Mouse (Mus musculus) neural tube, embryonic 12.5 days (tissue): ENCODE results near the gene Slc9a3r2. TPM values are rescaled to one million over a fixed set of nuclear protein-coding genes. Genes with fewer than 3 reads are reported as not detected.
A peak's percentile ranks its signal among the peaks of the same experiment; 100 is the strongest.

ENCODE experiments used
- ATAC-seq: fragments of 200-750 bp; cut with Nextera tagmentation; 2 replicates; pipeline ENCODE4 v1.8.0; 2017; ENCODE audit warnings: low read depth, mild to moderate bottlenecking, moderate TSS enrichment, moderate library complexity; ENCODE audit not compliant: low FRiP score
- H3K27ac ChIP-seq: fragments of 300-500 bp; sonication (generic); 2 replicates; pipeline ENCODE4 v1.5.1; 2016
- H3K27me3 ChIP-seq: fragments of 300-500 bp; sonication (generic); replicated peaks from 2 replicates; pipeline ENCODE4 v1.6.1; 2016; ENCODE audit warnings: mild to moderate bottlenecking
- H3K36me3 ChIP-seq: fragments of 300-500 bp; sonication (generic); 2 replicates; pipeline ENCODE4 v1.6.1; 2016; ENCODE audit warnings: mild to moderate bottlenecking
- H3K4me1 ChIP-seq: fragments of 300-500 bp; sonication (generic); 2 replicates; pipeline ENCODE4 v1.6.1; 2016
- H3K4me2 ChIP-seq: fragments of 300-500 bp; sonication (generic); replicated peaks from 2 replicates; pipeline ENCODE4 v1.6.1; 2016; ENCODE audit warnings: mild to moderate bottlenecking
- H3K4me3 ChIP-seq: fragments of 300-500 bp; sonication (generic); 2 replicates; pipeline ENCODE4 v1.5.1; 2016
- H3K9ac ChIP-seq: fragments of 300-500 bp; sonication (generic); 2 replicates; pipeline ENCODE4 v1.6.1; 2016; ENCODE audit warnings: mild to moderate bottlenecking
- H3K9me3 ChIP-seq: fragments of 300-500 bp; sonication (generic); 2 replicates; pipeline ENCODE4 v1.6.1; 2016; ENCODE audit warnings: mild to moderate bottlenecking
- WGBS: fragments of 180-500 bp; shearing (Covaris S2); methylation state at CpG from one replicate; pipeline ENCODE4 v1.1.7; 2016; 5-methylcytosine and 5-hydroxymethylcytosine counted together
- polyA plus RNA-seq: library from polyadenylated mRNA; unstranded; fragments of >200 nt; fragmentation: Nextera tagmentation; extraction: Ambion mirVana; gene quantifications from 2 replicates; pipeline ENCODE4 v1.2.1, GENCODE M21; 2016

Slc9a3r2 gene
- polyA plus RNA-seq, 1 experiment from 2014 or later = 36.9 TPM

DNA sequence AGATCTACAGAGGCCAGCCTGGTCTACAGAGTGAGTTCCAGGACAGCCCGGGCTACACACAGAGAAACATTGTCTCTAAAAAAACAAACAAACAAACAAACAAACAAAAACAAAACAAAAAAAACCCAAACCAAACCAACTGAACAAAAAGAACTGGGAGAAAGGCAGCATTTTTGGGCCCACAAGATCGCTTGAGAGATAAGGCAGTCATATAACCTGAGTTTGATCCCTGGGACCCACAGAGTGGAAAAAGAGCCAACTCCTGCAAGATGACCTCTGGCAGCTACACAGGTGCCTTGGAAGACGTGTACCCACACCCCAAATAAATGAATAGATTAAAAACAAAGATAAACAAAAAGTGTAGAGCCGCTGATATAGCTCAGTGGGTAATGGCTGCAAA is 4.8 kb upstream of the Slc9a3r2 start:
- H3K9ac ChIP-seq = no peak overlapping the region
- H3K4me1 ChIP-seq = peaks cover 13% of the 10 kb centered on the region
- H3K27me3 ChIP-seq = peaks cover 49% of the 10 kb centered on the region
- no peak overlapping the region for H3K4me2 ChIP-seq
- no peak overlapping the region for H3K4me3 ChIP-seq
- no peaks in the 10 kb centered on the region for H3K36me3 ChIP-seq
- ATAC-seq = no peak
- WGBS = 75% methylated on average over 4 of the region's 4 CpGs
- H3K9me3 ChIP-seq = no peaks in the 10 kb centered on the region
- no peak overlapping the region for H3K27ac ChIP-seq

DNA sequence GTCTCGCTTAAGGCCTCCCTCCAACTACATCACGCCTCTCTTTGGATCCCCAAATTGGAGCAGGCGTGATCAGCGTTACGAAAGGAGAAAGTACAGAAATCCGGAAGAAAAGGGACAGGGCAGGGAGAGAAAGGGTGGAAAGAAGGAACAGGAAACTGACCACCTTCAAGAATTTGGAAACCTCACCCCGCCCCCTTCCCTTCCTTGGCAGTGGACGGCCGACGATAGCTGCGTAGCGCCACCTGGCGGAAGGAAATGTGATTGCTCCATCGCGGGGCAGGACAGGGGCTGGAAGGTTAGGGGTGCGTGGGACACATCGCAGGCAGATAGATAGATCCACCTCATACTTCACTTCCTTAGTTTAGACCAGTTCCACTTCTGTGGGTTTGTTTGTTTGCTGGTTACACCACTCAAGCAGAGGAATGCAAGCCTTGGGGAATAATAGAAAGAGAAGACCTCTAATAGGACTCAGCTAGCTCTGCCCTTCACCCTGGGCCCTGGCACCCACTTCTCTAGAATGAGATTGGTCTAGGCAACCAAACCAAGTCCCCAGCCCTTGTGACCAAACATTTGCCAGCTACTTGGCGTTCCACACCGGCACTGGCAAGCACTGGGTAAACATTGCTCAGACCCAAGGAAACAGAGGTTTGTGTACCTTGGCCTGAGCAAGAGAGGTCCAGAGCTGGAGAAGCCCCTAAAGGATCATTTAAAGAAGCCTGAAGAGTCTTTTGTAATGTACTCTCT is 4.0 kb upstream of the Slc9a3r2 start:
- H3K27me3 ChIP-seq = peaks cover 48% of the 10 kb centered on the region
- H3K9ac ChIP-seq = no peak overlapping the region
- peak overlapping the region; percentile 54 for H3K4me2 ChIP-seq
- H3K4me1 ChIP-seq = peaks cover 21% of the 10 kb centered on the region
- 4% methylated on average over 19 of the region's 19 CpGs for WGBS
- H3K9me3 ChIP-seq = no peaks in the 10 kb centered on the region
- no peaks in the 10 kb centered on the region for H3K36me3 ChIP-seq
- H3K4me3 ChIP-seq = no peak overlapping the region
- no peak overlapping the region for H3K27ac ChIP-seq
- ATAC-seq = no peak

DNA sequence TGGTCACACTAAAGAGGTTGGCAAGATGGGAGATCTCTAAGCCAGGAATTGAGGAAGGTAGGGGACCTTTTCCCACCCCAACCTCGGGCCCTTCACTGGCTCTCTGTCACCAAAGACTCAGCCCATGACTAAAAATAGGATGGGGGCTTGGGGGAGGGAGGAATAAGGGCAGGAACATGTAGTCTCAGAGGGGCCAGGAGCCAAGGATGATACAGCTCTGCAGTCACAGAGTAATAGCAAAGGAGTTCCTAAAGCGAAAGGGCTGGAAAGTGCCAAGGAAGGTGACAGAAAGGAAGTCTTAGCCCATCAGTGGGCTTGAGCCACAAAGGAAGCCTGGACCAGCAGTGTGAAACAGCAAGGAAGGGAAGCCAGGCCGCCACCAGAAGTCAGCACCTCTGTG is 1.7 kb upstream of the Slc9a3r2 start:
- Histone ChIP-seq H3K9me3 (no peaks in the 10 kb centered on the region), H3K9ac (no peak overlapping the region), H3K36me3 (no peaks in the 10 kb centered on the region), H3K4me3 (no peak overlapping the region), H3K27ac (no peak overlapping the region), H3K4me2 (no peak overlapping the region), H3K27me3 (peaks cover 34% of the 10 kb centered on the region), H3K4me1 (peaks cover 12% of the 10 kb centered on the region)
- 70% methylated on average over 3 of the region's 3 CpGs for WGBS
- no peak for ATAC-seq

DNA sequence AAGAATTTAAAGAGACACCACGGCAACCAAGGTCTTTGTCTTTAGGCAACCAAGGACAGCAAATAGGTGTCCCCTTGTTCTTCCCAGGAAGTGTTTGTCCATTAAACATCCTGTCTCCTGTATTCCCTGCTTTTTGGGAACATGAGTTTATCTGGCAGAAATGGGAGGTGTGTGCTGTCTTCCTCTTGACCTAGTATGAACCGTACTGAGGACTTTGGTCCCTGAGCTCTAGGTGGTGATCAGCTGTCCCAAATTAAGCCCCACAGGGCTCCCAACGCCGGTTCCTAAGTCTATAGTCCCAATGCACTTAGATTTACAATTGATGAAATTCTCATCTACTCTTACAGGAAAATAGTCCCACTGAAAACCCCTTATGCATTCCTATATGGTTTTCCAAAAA is 639 bp upstream of the Slc9a3r2 start:
- Histone ChIP-seq H3K9me3 (no peaks in the 10 kb centered on the region), H3K27ac (no peak overlapping the region), H3K36me3 (no peaks in the 10 kb centered on the region), H3K4me1 (peaks cover 12% of the 10 kb centered on the region), H3K27me3 (peaks cover 25% of the 10 kb centered on the region), H3K9ac (0 out of 2 replicates have a peak overlapping the region, but pooled peaks have one; percentile 72), H3K4me2 (peak overlapping the region; percentile 95), H3K4me3 (no peak overlapping the region)
- 76% methylated on average over 4 of the region's 4 CpGs for WGBS
- no peak for ATAC-seq

DNA sequence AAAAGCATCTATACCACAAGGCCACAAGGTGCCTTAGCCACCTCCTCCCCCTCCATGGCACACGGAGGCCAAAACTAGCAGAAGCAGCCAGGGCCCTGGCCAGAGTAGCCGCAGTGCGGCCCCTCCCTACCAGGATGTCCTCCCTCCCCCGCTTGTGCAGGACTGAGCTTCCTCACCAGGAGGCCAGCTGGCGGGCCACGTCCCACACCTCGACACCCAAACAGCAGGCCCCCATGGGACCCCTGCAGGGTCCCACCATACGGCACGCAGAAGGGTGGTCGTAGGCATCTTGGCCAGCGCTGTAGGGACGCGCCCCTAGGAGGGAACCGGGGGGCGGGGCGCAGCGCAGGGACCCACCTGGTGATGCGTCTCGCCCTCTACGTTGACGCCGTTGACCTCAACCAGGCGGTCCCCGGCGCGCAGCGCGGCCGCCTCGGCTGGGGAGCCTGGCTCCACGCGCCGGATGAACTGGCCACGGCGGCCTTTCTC is 502 bp downstream of the Slc9a3r2 start:
- peak overlapping the region; percentile 95 for H3K4me2 ChIP-seq
- H3K9me3 ChIP-seq = no peaks in the 10 kb centered on the region
- WGBS = under 1% methylated on average over 35 of the region's 35 CpGs
- no peaks in the 10 kb centered on the region for H3K36me3 ChIP-seq
- H3K9ac ChIP-seq = peak overlapping the region; percentile 72
- peak; percentile 42; the same call in 1 of the 2 replicates for ATAC-seq
- H3K4me3 ChIP-seq = peak overlapping the region; percentile 59
- peaks cover 12% of the 10 kb centered on the region for H3K4me1 ChIP-seq
- peaks cover 25% of the 10 kb centered on the region for H3K27me3 ChIP-seq
- no peak overlapping the region for H3K27ac ChIP-seq

DNA sequence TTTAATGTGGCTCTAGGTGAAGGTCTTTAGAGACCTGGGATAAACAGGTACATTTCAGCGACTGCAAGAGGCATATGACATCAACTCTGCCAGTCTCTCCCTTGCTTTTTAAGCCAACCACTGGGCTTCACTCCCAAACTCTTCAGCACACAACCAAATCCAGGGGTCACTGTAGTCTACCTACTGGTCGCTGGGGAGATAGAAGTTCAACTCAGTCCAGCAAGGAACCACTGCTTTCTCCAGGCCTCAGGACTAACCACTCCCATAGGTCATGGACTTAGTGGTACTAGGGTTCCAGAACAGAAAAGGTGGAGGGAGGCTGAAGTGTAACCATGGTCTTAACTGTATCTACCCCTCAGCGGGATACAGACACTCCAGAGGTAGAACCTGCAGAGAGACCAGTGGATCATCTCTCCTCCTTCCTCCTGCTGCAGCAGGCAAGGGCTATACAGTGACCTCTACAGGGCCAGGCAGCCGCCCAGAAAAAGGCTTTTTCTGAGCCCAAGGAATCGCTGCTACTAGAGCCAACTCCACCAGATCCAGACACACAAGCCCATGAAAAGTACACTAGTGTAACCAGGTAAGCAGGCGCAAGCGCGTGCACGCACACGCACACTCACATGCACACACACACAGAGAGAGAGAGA is 1.3 kb downstream of the Slc9a3r2 start:
- no peaks in the 10 kb centered on the region for H3K9me3 ChIP-seq
- H3K27me3 ChIP-seq = peaks cover 25% of the 10 kb centered on the region
- no peak overlapping the region for H3K27ac ChIP-seq
- H3K4me1 ChIP-seq = peaks cover 16% of the 10 kb centered on the region
- 74% methylated on average over 10 of the region's 10 CpGs for WGBS
- no peak for ATAC-seq
- H3K4me2 ChIP-seq = peak overlapping the region; percentile 95
- peak overlapping the region; percentile 72; the same call in 1 of the 2 replicates for H3K9ac ChIP-seq
- H3K36me3 ChIP-seq = no peaks in the 10 kb centered on the region
- no peak overlapping the region for H3K4me3 ChIP-seq

DNA sequence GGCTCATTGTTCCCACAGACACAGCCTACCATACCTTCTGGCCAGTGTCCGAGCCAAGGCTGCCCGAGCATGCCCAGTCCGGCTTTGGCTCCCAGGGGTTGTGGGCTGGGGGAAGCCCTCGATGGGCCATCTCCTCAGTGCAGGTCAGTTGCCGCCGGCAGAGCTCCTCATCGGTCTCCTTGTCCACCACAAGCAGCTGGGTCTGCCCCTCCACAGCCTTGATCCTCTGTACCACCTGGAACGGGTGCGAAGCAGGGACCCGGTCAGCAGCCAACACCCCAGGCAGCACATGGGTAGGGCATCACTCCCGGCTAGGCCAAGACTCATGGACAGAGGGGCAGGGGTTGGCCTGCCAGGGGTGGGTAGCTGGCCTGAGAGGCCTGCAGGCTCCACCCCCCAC is 2.6 kb downstream of the Slc9a3r2 start:
- 0 out of 2 replicates have a peak overlapping the region, but pooled peaks have one; percentile 26 for H3K9ac ChIP-seq
- H3K4me1 ChIP-seq = peaks cover 21% of the 10 kb centered on the region
- H3K27me3 ChIP-seq = peaks cover 25% of the 10 kb centered on the region
- H3K36me3 ChIP-seq = no peaks in the 10 kb centered on the region
- H3K4me2 ChIP-seq = peak overlapping the region; percentile 18; the same call in 1 of the 2 replicates
- 80% methylated on average over 11 of the region's 11 CpGs for WGBS
- H3K4me3 ChIP-seq = no peak overlapping the region
- no peak for ATAC-seq
- H3K27ac ChIP-seq = no peak overlapping the region
- H3K9me3 ChIP-seq = no peaks in the 10 kb centered on the region

DNA sequence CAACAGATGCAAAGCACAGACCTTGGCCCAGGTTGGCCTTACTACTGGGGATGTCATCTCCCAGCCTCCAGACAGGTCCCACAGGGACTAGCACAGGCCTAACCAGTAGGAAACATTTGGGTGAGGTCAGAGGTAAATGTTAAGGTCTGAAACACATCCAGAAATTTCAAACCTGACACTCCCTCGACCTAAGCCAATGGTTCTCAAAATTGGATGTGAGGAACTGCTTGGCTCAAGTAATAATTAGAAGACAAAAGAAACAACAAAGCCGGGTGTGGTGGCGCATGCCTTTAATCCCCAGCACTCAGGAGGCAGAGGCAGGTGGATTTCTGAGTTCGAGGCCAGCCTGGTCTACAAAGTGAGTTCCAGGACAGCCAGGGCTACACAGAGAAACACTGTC is 3.7 kb downstream of the Slc9a3r2 start:
- no peaks in the 10 kb centered on the region for H3K36me3 ChIP-seq
- no peak overlapping the region for H3K4me3 ChIP-seq
- no peaks in the 10 kb centered on the region for H3K9me3 ChIP-seq
- WGBS = 89% methylated on average over 4 of the region's 4 CpGs
- H3K9ac ChIP-seq = no peak overlapping the region
- peaks cover 21% of the 10 kb centered on the region for H3K4me1 ChIP-seq
- H3K27ac ChIP-seq = no peak overlapping the region
- H3K4me2 ChIP-seq = no peak overlapping the region
- no peak for ATAC-seq
- H3K27me3 ChIP-seq = peaks cover 25% of the 10 kb centered on the region

DNA sequence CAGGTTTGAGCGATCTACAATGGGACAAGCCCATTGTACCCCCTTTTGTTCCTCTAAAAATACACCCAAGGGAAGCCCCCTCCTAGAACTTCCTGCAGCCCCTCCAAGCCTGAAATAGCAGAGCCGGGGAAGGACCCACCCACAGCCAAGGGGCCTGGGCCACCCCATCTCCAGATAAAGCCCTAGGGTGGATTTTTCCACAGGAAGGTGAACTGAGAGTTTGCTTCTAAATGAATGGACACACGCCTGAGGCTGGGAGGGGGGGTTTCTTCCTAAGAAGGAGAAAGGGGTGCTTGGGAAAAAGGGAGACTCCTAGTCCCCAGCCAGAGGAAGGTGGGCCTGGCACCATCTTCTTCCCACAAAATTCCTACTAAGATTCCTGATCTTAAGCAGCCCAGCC is 4.2 kb downstream of the Slc9a3r2 start:
- peaks cover 21% of the 10 kb centered on the region for H3K4me1 ChIP-seq
- WGBS = 85% methylated on average over 3 of the region's 3 CpGs

DNA sequence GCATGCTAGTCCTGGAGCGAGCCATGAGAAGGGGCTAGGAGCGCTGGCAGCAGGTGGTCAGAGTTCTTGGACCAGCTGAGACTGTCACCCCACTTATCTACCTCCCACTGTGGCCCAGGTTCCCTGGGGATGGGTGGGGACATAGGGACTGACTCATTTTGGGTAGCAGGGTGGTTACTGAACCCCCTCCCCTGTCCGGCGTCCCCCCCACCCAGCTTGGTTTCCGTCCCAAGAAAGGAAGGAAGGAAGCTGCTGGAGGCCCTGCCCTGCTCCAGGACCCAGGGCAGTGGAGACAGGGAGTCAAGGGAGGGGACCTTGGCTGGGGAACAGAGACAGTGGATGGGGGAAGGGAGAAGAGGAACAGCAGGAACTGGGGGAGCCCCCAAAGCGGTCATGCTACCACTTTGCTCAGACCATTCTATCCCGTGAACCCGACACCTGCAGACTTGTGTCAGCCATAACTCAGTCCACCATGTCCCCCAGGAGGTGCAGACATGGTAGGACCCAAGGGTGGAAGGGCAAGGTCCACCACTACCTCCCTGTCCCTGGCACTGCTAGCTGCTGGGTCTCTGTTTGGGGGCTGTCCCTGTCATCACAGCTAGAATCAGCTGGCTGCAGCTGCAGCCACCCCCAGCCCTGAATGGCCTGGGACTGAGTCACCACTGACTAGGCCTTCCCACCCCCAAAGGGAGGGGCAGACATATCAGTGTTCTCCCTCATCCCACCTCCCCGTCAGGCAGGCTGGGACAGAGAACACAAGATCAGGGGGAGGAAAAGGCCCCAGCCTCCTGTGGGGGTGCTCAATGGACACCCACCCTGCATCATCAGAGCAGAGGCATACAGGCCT is 5.0 kb downstream of the Slc9a3r2 start:
- Histone ChIP-seq H3K4me1 (peaks cover 18% of the 10 kb centered on the region), H3K36me3 (no peaks in the 10 kb centered on the region), H3K4me3 (no peak overlapping the region), H3K9ac (no peak overlapping the region), H3K27ac (no peak overlapping the region), H3K27me3 (peaks cover 17% of the 10 kb centered on the region), H3K9me3 (no peaks in the 10 kb centered on the region), H3K4me2 (peak overlapping the region; percentile 24; the same call in 1 of the 2 replicates)
- no peak for ATAC-seq
- WGBS = 84% methylated on average over 9 of the region's 9 CpGs

More for the DNA sequence above, 4.2 kb downstream of the Slc9a3r2 start:
- no peak overlapping the region for H3K4me2 ChIP-seq
- no peaks in the 10 kb centered on the region for H3K9me3 ChIP-seq
- H3K36me3 ChIP-seq = no peaks in the 10 kb centered on the region
- ATAC-seq = no peak
- no peak overlapping the region for H3K27ac ChIP-seq
- no peak overlapping the region for H3K9ac ChIP-seq
- H3K4me3 ChIP-seq = no peak overlapping the region
- H3K27me3 ChIP-seq = peaks cover 25% of the 10 kb centered on the region

DNA sequence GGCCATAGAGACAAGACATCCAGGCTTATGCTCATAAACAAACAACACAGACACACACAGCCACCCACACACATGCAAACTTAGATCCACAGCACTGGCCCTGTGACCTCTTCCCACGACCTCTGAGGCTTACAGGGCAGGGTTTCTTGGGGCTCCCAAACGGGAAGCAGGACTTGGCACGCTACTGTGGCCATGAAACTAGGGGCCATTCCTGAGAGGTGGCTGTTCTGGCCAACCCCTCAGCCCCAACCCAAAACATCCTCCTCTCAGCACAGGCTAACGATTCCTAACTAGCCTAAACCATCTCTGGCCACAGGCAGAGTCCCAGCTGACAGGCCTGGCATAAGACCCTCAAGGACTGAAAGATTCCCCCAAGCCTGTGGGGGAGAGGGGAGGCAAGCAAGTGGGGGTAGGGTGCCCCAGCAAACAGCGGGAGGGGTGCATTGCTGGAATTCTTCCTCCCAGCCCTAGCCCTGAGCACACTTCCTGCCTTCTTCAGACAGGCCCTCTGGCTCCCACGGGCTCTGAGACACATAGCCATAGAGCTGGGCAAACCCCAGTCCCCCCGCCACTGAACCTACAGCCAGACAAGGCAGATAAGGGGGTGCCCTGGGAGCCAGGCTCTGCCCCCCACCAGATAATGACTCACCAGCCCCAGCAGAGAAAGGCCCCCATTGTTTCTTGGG is 6.0 kb downstream of the Slc9a3r2 start:
- no peaks in the 10 kb centered on the region for H3K9me3 ChIP-seq
- 0 out of 2 replicates have a peak overlapping the region, but pooled peaks have one; percentile 8 for H3K9ac ChIP-seq
- no peak overlapping the region for H3K27ac ChIP-seq
- H3K36me3 ChIP-seq = no peaks in the 10 kb centered on the region
- no peak overlapping the region for H3K4me3 ChIP-seq
- ATAC-seq = no peak
- 45% methylated on average over 7 of the region's 7 CpGs for WGBS
- peaks cover 12% of the 10 kb centered on the region for H3K4me1 ChIP-seq
- peaks cover 9% of the 10 kb centered on the region for H3K27me3 ChIP-seq
- peak overlapping the region; percentile 24 for H3K4me2 ChIP-seq
